Mouse (Mus musculus) G1E (cell line): Measurements from ENCODE around the gene Chst11.

Source experiments
- GATA1 ChIP-seq: IDR thresholded peaks from 2 replicates; pipeline ENCODE4 v1.6.1; 2012; ENCODE audit warnings: borderline replicate concordance, low read length, inconsistent platforms, mixed read lengths
- TAL1 ChIP-seq: conservative IDR thresholded peaks from 2 replicates; pipeline ENCODE4 v1.6.1; 2012; ENCODE audit warnings: low read depth, low read length, inconsistent platforms, mixed read lengths

GRCm38 (mm10) chr10:83143049-83143448 is 157.8 kb downstream of the Chst11 start:
- TF ChIP-seq TAL1 (no peak), GATA1 (no peak)
